Mouse (Mus musculus): ENCODE data around the gene Ptprz1. TPM values are rescaled to one million over a fixed set of nuclear protein-coding genes. Genes with fewer than 3 reads are reported as not detected.
"Not testable (repeated sequence)": the region's sequence is repeated elsewhere in the genome, so short reads cannot be mapped to it uniquely, and the experiment has no call there.

The Ptprz1 gene
- polyA plus RNA-seq, 2 experiments = 9.5 to 11.2 TPM

GRCm38 (mm10) chr6:23078273-23078672 is 203.0 kb downstream of the Ptprz1 start:
- 29% methylated on average over 2 of the region's 2 CpGs for WGBS
- no peak for DNase-seq (ENCODE audit: low spot score)
- no peak overlapping the region for H3K4me2 ChIP-seq (replicated peaks; ENCODE audit: low read depth, low read length, severe bottlenecking)
- H3K27ac ChIP-seq (replicated peaks; ENCODE audit: low read depth, low read length) = no peak overlapping the region
- no peaks in the 10 kb centered on the region for H3K27me3 ChIP-seq (ENCODE audit: control insufficient read depth, insufficient read depth, low read length)
- H3K4me1 ChIP-seq (ENCODE audit: control insufficient read depth, insufficient read depth, low read length) = no peaks in the 10 kb centered on the region
- no peak overlapping the region for H3K4me3 ChIP-seq (replicated peaks; ENCODE audit: low read length)
- no peak for ATAC-seq (ENCODE audit: low FRiP score, low read depth)
- H3K9ac ChIP-seq (ENCODE audit: low read depth, low read length, severe bottlenecking) = no peak overlapping the region
- H3K36me3 ChIP-seq (ENCODE audit: control insufficient read depth, insufficient read depth, low read length) = no peaks in the 10 kb centered on the region
- no peak for TF ChIP-seq POLR2A (IDR thresholded peaks at IDR 0.05; ENCODE audit: borderline replicate concordance, extremely low read depth, insufficient read depth, insufficient read length)
- H3K9me3 ChIP-seq (ENCODE audit: control insufficient read depth, low read length) = no peaks in the 10 kb centered on the region

DNA sequence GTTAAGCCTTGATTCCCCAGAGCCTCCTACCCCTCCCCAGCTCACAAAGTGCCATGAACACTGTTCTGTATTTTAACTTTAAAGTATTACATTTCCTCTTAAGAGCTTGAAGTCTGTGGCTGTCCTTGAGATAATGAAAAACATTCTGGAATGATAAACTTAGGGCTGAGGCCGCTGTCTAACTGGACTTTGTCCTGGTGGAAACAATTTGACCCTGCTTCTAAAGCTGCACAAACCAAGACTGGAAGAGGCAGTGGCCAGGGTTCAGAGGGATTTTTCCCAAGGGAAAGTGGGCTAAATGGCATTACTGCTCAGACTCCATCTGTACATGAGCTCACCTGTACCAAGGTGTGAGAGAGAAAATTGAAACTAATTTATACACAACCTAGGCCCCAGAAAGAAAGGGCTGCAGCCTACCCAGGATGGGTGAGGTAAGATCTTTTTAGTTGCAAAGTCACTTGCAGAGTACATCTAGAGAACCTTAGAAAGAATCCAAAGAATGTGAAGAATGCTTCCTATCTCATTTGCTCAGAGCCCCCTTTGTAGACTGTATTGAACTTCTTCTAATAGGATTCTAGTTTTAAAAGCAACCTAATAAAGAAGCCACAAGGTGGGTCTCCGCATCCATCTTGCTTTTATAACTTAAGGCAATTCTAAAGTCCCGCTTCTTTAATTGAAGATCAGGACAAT is 204.8 kb downstream of the Ptprz1 start:
- TF ChIP-seq POLR2A (IDR thresholded peaks at IDR 0.05; ENCODE audit: borderline replicate concordance, extremely low read depth, insufficient read depth, insufficient read length) = no peak
- Histone ChIP-seq H3K9ac (ENCODE audit: low read depth, low read length, severe bottlenecking) (no peak overlapping the region), H3K4me1 (ENCODE audit: control insufficient read depth, insufficient read depth, low read length) (no peaks in the 10 kb centered on the region), H3K4me2 (replicated peaks; ENCODE audit: low read depth, low read length, severe bottlenecking) (no peak overlapping the region), H3K36me3 (ENCODE audit: control insufficient read depth, insufficient read depth, low read length) (no peaks in the 10 kb centered on the region), H3K9me3 (ENCODE audit: control insufficient read depth, low read length) (no peaks in the 10 kb centered on the region), H3K4me3 (replicated peaks; ENCODE audit: low read length) (no peak overlapping the region), H3K27me3 (ENCODE audit: control insufficient read depth, insufficient read depth, low read length) (no peaks in the 10 kb centered on the region), H3K27ac (replicated peaks; ENCODE audit: low read depth, low read length) (no peak overlapping the region)
- ATAC-seq (ENCODE audit: low FRiP score, low read depth) = no peak
- 53% methylated on average over 3 of the region's 3 CpGs for WGBS
- DNase-seq (ENCODE audit: low spot score) = no peak

DNA sequence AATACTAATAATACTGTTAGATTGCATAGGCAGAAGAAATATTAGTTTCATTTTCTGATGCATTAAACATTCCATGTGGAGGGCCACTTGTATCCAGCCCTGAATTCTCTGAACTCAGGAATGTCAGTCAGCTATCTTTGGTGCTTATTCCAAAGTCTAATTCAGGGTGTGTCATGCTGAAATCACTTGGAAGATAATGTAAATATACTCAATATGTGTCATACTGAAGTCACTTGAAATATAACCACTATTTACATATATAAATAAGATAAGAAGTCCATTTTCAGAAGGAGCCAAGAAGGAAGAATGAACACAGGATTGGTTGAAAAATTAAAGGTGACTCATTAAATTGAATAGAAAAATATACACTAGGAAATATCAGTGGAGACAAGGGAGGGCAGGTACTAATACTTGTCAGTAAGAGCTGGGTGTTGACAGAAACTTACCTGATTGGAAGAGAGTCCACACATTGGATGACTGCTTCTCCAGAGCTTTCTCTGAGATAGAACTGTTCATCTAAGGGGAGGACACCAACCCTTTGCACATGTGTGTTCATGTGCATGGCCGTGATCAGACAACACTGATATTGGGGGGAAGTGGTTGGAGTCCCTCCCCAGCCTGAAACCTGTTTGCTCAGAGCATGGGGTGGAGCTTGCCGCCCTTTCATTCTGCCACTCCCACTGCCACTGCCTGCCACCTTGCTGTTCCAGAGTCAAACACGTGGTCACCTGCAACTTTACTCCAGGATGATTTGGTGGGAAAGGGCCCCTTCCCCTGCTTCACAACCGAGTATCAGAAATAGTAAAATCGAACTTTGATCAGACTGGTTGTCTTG is 209.5 kb downstream of the Ptprz1 start:
- ATAC-seq (ENCODE audit: low FRiP score, low read depth) = no peak
- Histone ChIP-seq H3K4me1 (ENCODE audit: control insufficient read depth, insufficient read depth, low read length) (no peaks in the 10 kb centered on the region), H3K4me3 (replicated peaks; ENCODE audit: low read length) (no peak overlapping the region), H3K4me2 (replicated peaks; ENCODE audit: low read depth, low read length, severe bottlenecking) (no peak overlapping the region), H3K36me3 (ENCODE audit: control insufficient read depth, insufficient read depth, low read length) (no peaks in the 10 kb centered on the region), H3K9me3 (ENCODE audit: control insufficient read depth, low read length) (no peaks in the 10 kb centered on the region), H3K9ac (ENCODE audit: low read depth, low read length, severe bottlenecking) (no peak overlapping the region), H3K27me3 (ENCODE audit: control insufficient read depth, insufficient read depth, low read length) (no peaks in the 10 kb centered on the region), H3K27ac (replicated peaks; ENCODE audit: low read depth, low read length) (no peak overlapping the region)
- no peak for TF ChIP-seq POLR2A (IDR thresholded peaks at IDR 0.05; ENCODE audit: borderline replicate concordance, extremely low read depth, insufficient read depth, insufficient read length)
- DNase-seq (ENCODE audit: low spot score) = no peak
- 81% methylated on average over 5 of the region's 5 CpGs for WGBS

GRCm38 (mm10) chr6:23089292-23089691 is 214.0 kb downstream of the Ptprz1 start:
- 72% methylated on average over 4 of the region's 4 CpGs for WGBS
- not testable (repeated sequence) for DNase-seq (ENCODE audit: low spot score); H3K4me3 ChIP-seq (replicated peaks; ENCODE audit: low read length); H3K9me3 ChIP-seq (ENCODE audit: control insufficient read depth, low read length); H3K9ac ChIP-seq (ENCODE audit: low read depth, low read length, severe bottlenecking); H3K27me3 ChIP-seq (ENCODE audit: control insufficient read depth, insufficient read depth, low read length); H3K36me3 ChIP-seq (ENCODE audit: control insufficient read depth, insufficient read depth, low read length); H3K27ac ChIP-seq (replicated peaks; ENCODE audit: low read depth, low read length); H3K4me2 ChIP-seq (replicated peaks; ENCODE audit: low read depth, low read length, severe bottlenecking); ATAC-seq (ENCODE audit: low FRiP score, low read depth); H3K4me1 ChIP-seq (ENCODE audit: control insufficient read depth, insufficient read depth, low read length)

- not testable (repeated sequence) for H3K27ac ChIP-seq (replicated peaks; ENCODE audit: low read depth, low read length); H3K36me3 ChIP-seq (ENCODE audit: control insufficient read depth, insufficient read depth, low read length); H3K4me1 ChIP-seq (ENCODE audit: control insufficient read depth, insufficient read depth, low read length); H3K27me3 ChIP-seq (ENCODE audit: control insufficient read depth, insufficient read depth, low read length); DNase-seq (ENCODE audit: low spot score); H3K9me3 ChIP-seq (ENCODE audit: control insufficient read depth, low read length); ATAC-seq (ENCODE audit: low FRiP score, low read depth); H3K4me2 ChIP-seq (replicated peaks; ENCODE audit: low read depth, low read length, severe bottlenecking); H3K4me3 ChIP-seq (replicated peaks; ENCODE audit: low read length); H3K9ac ChIP-seq (ENCODE audit: low read depth, low read length, severe bottlenecking)
- WGBS = 87% methylated on average over 11 of the region's 11 CpGs
Measured at GRCm38 (mm10) chr6:23090346-23091055, 215.2 kb downstream of the Ptprz1 start.

Data from limb, embryonic 14.5 days (tissue).